Mouse (Mus musculus) heart, postnatal 36 days (tissue): ENCODE results near the gene T. TPM values are rescaled to one million over a fixed set of nuclear protein-coding genes. Genes with fewer than 3 reads are reported as not detected.
A peak's percentile ranks its signal among the peaks of the same experiment; 100 is the strongest.
"Not testable (repeated sequence)": the region's sequence is repeated elsewhere in the genome, so short reads cannot be mapped to it uniquely, and the experiment has no call there.

Experiments used
- DNase-seq, 2 experiments: peaks; one replicate each; pipeline ENCODE4 v3.0.0; 2021 to 2022
- intact Hi-C: fragments of 180-260 bp; cut with DNase I; formaldehyde crosslinking; loops from one replicate; pipeline ENCODE4 v1.15.1; 2025
- total RNA-seq, 2 experiments: library from RNA; stranded (reverse); gene quantifications; 2 replicates each; pipeline ENCODE4 v1.2.3; 2021

T gene
- total RNA-seq: not detected

GRCm38 (mm10) chr17:8433978-8434960, at the start of gene T:
TSS of gene T (plus strand) at chr17:8434423.
- intact Hi-C loops: no loop called here
- no peak for DNase-seq

GRCm38 (mm10) chr17:8385441-8385840, 48.8 kb upstream of the T start:
- intact Hi-C loops: no loop called here
- no peak for DNase-seq

- intact Hi-C loops: no loop called here
- DNase-seq: peak in 1 of 2 experiments; percentile 17
Measured at GRCm38 (mm10) chr17:8388463-8388862, 45.8 kb upstream of the T start.

GRCm38 (mm10) chr17:8388990-8389789, 45.0 kb upstream of the T start:
- no peak for DNase-seq
- intact Hi-C loops: no loop called here

- intact Hi-C loops: loop anchor here (2.0 kb wide), 1 partner anchor 71 kb away; no protein-coding TSS in a partner anchor
Measured at GRCm38 (mm10) chr17:8389790-8390095, 44.5 kb upstream of the T start.

GRCm38 (mm10) chr17:8390487-8390886, 43.7 kb upstream of the T start:
- no peak for DNase-seq
- intact Hi-C loops: loop anchor here (2.0 kb wide), 1 partner anchor 70 kb away; no protein-coding TSS in a partner anchor

More at GRCm38 (mm10) chr17:8389790-8390095, 44.5 kb upstream of the T start:
- no peak for DNase-seq

GRCm38 (mm10) chr17:8396371-8396770, 37.9 kb upstream of the T start:
- no peak for DNase-seq
- intact Hi-C loops: no loop called here

- DNase-seq: no peak
- intact Hi-C loops: no loop called here
Measured at GRCm38 (mm10) chr17:8397946-8398345, 36.3 kb upstream of the T start.

- DNase-seq, intact Hi-C loops: not testable (repeated sequence)
Measured at GRCm38 (mm10) chr17:8403932-8404331, 30.3 kb upstream of the T start.

- no peak for DNase-seq
- intact Hi-C loops: no loop called here
Measured at GRCm38 (mm10) chr17:8406285-8406684, 27.9 kb upstream of the T start.

- intact Hi-C loops, DNase-seq: not testable (repeated sequence)
Measured at GRCm38 (mm10) chr17:8408002-8408401, 26.2 kb upstream of the T start.

GRCm38 (mm10) chr17:8408589-8409295, 25.5 kb upstream of the T start:
- DNase-seq: no peak
- intact Hi-C loops: no loop called here

GRCm38 (mm10) chr17:8410330-8410729, 23.9 kb upstream of the T start:
- DNase-seq: no peak
- intact Hi-C loops: no loop called here

GRCm38 (mm10) chr17:8413656-8414055, 20.6 kb upstream of the T start:
- intact Hi-C loops: no loop called here
- DNase-seq: no peak

- intact Hi-C loops: no loop called here
- no peak for DNase-seq
Measured at GRCm38 (mm10) chr17:8415533-8415932, 18.7 kb upstream of the T start.

- DNase-seq: peak; percentile 18 to 22
- intact Hi-C loops: no loop called here
Measured at GRCm38 (mm10) chr17:8416865-8417264, 17.4 kb upstream of the T start.

GRCm38 (mm10) chr17:8420739-8421138, 13.5 kb upstream of the T start:
- intact Hi-C loops: no loop called here

GRCm38 (mm10) chr17:8421517-8421916, 12.7 kb upstream of the T start:
- intact Hi-C loops: no loop called here
- DNase-seq: no peak

More at GRCm38 (mm10) chr17:8420739-8421138, 13.5 kb upstream of the T start:
- no peak for DNase-seq

- peak in 1 of 2 experiments; percentile 34 for DNase-seq
- intact Hi-C loops: no loop called here
Measured at GRCm38 (mm10) chr17:8423283-8423682, 10.9 kb upstream of the T start.

GRCm38 (mm10) chr17:8429436-8429835, 4.8 kb upstream of the T start:
- intact Hi-C loops: no loop called here
- no peak for DNase-seq

GRCm38 (mm10) chr17:8429896-8430295, 4.3 kb upstream of the T start:
- no peak for DNase-seq
- intact Hi-C loops: no loop called here
